Mouse (Mus musculus) G1E (cell line): ENCODE data around the gene Cacybp. TPM values are rescaled to one million over a fixed set of nuclear protein-coding genes. Genes with fewer than 3 reads are reported as not detected.

Experiments
- ATAC-seq: 2 replicates; pipeline ENCODE4 v1.8.0; 2016; ENCODE audit warnings: mild to moderate bottlenecking; ENCODE audit not compliant: insufficient number of reproducible peaks, poor library complexity, low FRiP score, severe bottlenecking; ENCODE audit errors: extremely low read depth
- DNase-seq: peaks from one replicate; pipeline ENCODE4 v3.0.0; 2012; ENCODE audit warnings: low spot score
- H3K27me3 ChIP-seq: 2 replicates; pipeline ENCODE4 v1.6.1; 2012; ENCODE audit warnings: mild to moderate bottlenecking, low read length, inconsistent platforms; ENCODE audit not compliant: insufficient read depth
- H3K36me3 ChIP-seq: replicated peaks from 2 replicates; pipeline ENCODE3; 2012; ENCODE audit warnings: mild to moderate bottlenecking, inconsistent platforms
- H3K4me1 ChIP-seq: 2 replicates; pipeline ENCODE4 v1.6.1; 2012; ENCODE audit warnings: low read depth, low read length, inconsistent platforms, mixed read lengths; ENCODE audit not compliant: insufficient read depth
- H3K4me3 ChIP-seq: 2 replicates; pipeline ENCODE4 v1.5.1; 2012; ENCODE audit warnings: low read depth, mild to moderate bottlenecking, inconsistent platforms, low read length, moderate library complexity, mixed read lengths
- H3K9me3 ChIP-seq: replicated peaks from 2 replicates; pipeline ENCODE4 v1.6.1; 2012; ENCODE audit warnings: inconsistent platforms
- CTCF ChIP-seq: IDR thresholded peaks from 2 replicates; pipeline ENCODE4 v1.5.1; 2012; ENCODE audit warnings: low read depth, low read length, inconsistent platforms, mixed read lengths
- GATA1 ChIP-seq: IDR thresholded peaks from 2 replicates; pipeline ENCODE4 v1.6.1; 2012; ENCODE audit warnings: borderline replicate concordance, low read length, inconsistent platforms, mixed read lengths
- GATA2 ChIP-seq: IDR thresholded peaks from 2 replicates; pipeline ENCODE4 v1.6.1; 2012; ENCODE audit warnings: low read depth, low read length, inconsistent platforms, borderline replicate concordance
- POLR2AphosphoS5 ChIP-seq: IDR thresholded peaks from 2 replicates; pipeline ENCODE4 v1.6.1; 2012; ENCODE audit warnings: low read depth, low read length, inconsistent platforms; ENCODE audit not compliant: insufficient replicate concordance
- TAL1 ChIP-seq: conservative IDR thresholded peaks from 2 replicates; pipeline ENCODE4 v1.6.1; 2012; ENCODE audit warnings: low read depth, low read length, inconsistent platforms, mixed read lengths
- polyA plus RNA-seq: library from polyadenylated mRNA; stranded (reverse); fragments of >175 nt; gene quantifications from 2 replicates; pipeline ENCODE4 v1.2.3, GENCODE M21; 2012
- total RNA-seq, 2 experiments: library from RNA; stranded (forward) in 1 of 2; stranded (reverse) in 1 of 2; fragments of 200-1000 nt in 1 of 2; fragments of >200 nt in 1 of 2; fragmentation: Nextera tagmentation in 1 of 2; gene quantifications; 2 replicates each; pipeline ENCODE4 v1.2.3; 2014 to 2017

Gene Cacybp
- total and polyA plus RNA-seq, 3 experiments, result 83.8 to 225 (median 185) TPM

GRCm38 (mm10) chr1:160244689-160245088 is 32.0 kb upstream of the Cacybp start:
- ATAC-seq, result no peak
- no peak for DNase-seq
- no peaks in the 10 kb centered on the region for H3K27me3 ChIP-seq
- no peaks in the 10 kb centered on the region for H3K9me3 ChIP-seq
- H3K4me1 ChIP-seq, result no peaks in the 10 kb centered on the region
- peaks cover 40% of the 10 kb centered on the region for H3K36me3 ChIP-seq
- no peak for TF ChIP-seq GATA2
- no peak for TF ChIP-seq GATA1
- TF ChIP-seq TAL1, result no peak
- TF ChIP-seq CTCF, result no peak
- no peak for TF ChIP-seq POLR2AphosphoS5
- H3K4me3 ChIP-seq, result no peak overlapping the region

GRCm38 (mm10) chr1:160240091-160240490 is 27.4 kb upstream of the Cacybp start:
- Histone ChIP-seq H3K4me1 (no peaks in the 10 kb centered on the region), H3K27me3 (no peaks in the 10 kb centered on the region), H3K4me3 (no peak overlapping the region), H3K9me3 (no peaks in the 10 kb centered on the region), H3K36me3 (peaks cover 54% of the 10 kb centered on the region)
- ATAC-seq, result no peak
- DNase-seq, result no peak
- TF ChIP-seq TAL1 (no peak), GATA2 (no peak), GATA1 (no peak), POLR2AphosphoS5 (no peak), CTCF (no peak)

GRCm38 (mm10) chr1:160238852-160239443 is 26.3 kb upstream of the Cacybp start:
- ATAC-seq, result no peak
- TF ChIP-seq GATA1 (no peak), GATA2 (no peak), TAL1 (no peak), POLR2AphosphoS5 (no peak), CTCF (no peak)
- no peaks in the 10 kb centered on the region for H3K27me3 ChIP-seq
- H3K4me1 ChIP-seq, result no peaks in the 10 kb centered on the region
- no peak for DNase-seq
- H3K9me3 ChIP-seq, result no peaks in the 10 kb centered on the region
- no peak overlapping the region for H3K4me3 ChIP-seq
- peaks cover 48% of the 10 kb centered on the region for H3K36me3 ChIP-seq

GRCm38 (mm10) chr1:160237981-160238380 is 25.3 kb upstream of the Cacybp start:
- H3K4me1 ChIP-seq, result no peaks in the 10 kb centered on the region
- no peaks in the 10 kb centered on the region for H3K9me3 ChIP-seq
- ATAC-seq (no peak), DNase-seq (no peak)
- H3K27me3 ChIP-seq, result no peaks in the 10 kb centered on the region
- peaks cover 48% of the 10 kb centered on the region for H3K36me3 ChIP-seq
- H3K4me3 ChIP-seq, result no peak overlapping the region
- no peak for TF ChIP-seq POLR2AphosphoS5
- TF ChIP-seq GATA2, result no peak
- TF ChIP-seq CTCF, result no peak
- TF ChIP-seq GATA1, result no peak
- TF ChIP-seq TAL1, result no peak

GRCm38 (mm10) chr1:160233921-160234320 is 21.2 kb upstream of the Cacybp start:
- peaks cover 43% of the 10 kb centered on the region for H3K36me3 ChIP-seq
- no peaks in the 10 kb centered on the region; the same call in 1 of the 2 replicates for H3K4me1 ChIP-seq
- no peak for DNase-seq
- TF ChIP-seq GATA2 (no peak), CTCF (no peak), POLR2AphosphoS5 (no peak), TAL1 (no peak), GATA1 (no peak)
- no peaks in the 10 kb centered on the region for H3K9me3 ChIP-seq
- H3K27me3 ChIP-seq, result no peaks in the 10 kb centered on the region
- no peak overlapping the region for H3K4me3 ChIP-seq
- ATAC-seq, result no peak

- no peaks in the 10 kb centered on the region; the same call in 1 of the 2 replicates for H3K4me1 ChIP-seq
- peaks cover 36% of the 10 kb centered on the region for H3K36me3 ChIP-seq
- TF ChIP-seq CTCF (no peak), GATA1 (no peak), TAL1 (no peak), POLR2AphosphoS5 (no peak)
- H3K9me3 ChIP-seq, result no peaks in the 10 kb centered on the region
- H3K27me3 ChIP-seq, result no peaks in the 10 kb centered on the region
- ATAC-seq, result no peak
- H3K4me3 ChIP-seq, result no peak overlapping the region
- DNase-seq, result no peak
Observed at GRCm38 (mm10) chr1:160232113-160232512, 19.4 kb upstream of the Cacybp start.
